Mouse (Mus musculus): ENCODE data around the gene Galnt12.
"Not testable (repeated sequence)": the region's sequence is repeated elsewhere in the genome, so short reads cannot be mapped to it uniquely, and the experiment has no call there.

Galnt12 gene

DNA sequence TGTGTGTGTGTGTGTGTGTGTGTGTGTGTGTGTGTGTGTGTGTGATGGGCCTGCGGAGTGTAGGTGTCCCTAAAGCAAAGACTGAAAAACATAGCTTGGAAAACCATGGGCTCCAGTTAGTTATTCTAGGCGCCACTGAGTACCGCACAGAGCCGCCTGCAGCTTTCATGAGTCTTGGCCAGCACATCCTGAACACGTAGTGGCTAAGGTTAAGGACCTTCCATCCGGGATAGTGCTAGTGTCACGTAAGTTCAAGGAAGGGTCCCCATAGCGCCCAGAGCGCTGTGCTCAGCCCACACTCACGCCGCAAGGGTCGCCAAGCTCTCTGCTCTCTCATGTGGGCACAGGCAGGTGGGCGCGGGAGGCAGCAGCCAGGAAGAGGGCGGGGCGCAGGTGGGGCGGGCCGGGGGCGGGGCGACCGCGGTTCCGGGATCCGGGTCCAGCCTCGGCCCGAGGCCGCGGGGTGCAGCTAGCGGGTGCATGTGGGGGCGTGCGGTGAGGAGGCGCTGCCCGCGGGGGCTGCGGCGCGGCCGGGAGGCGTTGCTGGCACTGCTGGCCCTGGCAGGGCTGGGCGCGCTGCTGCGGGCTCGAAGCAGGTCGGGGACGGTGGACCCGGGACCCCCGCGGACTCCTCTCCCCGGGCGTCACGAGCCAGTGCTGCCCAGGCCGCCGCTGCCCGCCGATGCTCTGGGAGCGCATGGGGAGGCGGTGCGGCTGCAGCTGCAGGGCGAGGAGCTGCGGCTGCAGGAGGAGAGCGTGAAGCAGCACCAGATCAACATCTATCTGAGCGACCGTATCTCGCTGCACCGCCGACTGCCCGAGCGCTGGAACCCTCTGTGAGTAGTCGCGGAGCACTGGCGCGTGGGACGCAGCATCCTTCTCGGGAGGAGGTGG, at the start of gene Galnt12:
TSS of gene Galnt12 (plus strand) at position 417 of the 894 bp plus-strand sequence.
- in situ Hi-C loops (cut with MboI, MseI) = loop anchor here (10.0 kb wide), 1 partner anchor 1317 kb away; no protein-coding TSS in a partner anchor

GRCm38 (mm10) chr4:47043866-47044265, 47.8 kb upstream of the Galnt12 start:
- in situ Hi-C loops (cut with MboI, MseI) = no loop called here

DNA sequence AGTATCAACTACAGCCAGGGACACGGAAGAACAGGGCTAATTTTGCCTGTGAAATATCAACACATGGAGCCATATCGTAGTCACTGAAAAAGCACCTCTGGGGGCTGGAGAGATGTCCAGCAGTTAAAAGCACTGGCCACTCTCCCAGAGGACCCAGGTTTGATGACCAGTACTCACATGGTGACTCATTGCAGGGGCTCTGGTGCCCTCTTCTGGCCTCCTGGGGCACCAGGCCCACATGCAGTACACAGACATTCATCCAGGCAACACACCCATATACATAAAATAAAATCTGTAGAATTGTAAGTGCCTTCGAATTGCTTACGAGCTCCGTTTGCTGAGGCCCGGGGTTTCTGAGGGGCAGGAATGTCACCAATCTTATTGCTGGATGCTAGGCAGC, 44.7 kb upstream of the Galnt12 start:
- in situ Hi-C loops (cut with MboI, MseI) = loop anchor here (5.0 kb wide), 1 partner anchor 430 kb away; no protein-coding TSS in a partner anchor

GRCm38 (mm10) chr4:47047765-47048164, 43.9 kb upstream of the Galnt12 start:
- in situ Hi-C loops (cut with MboI, MseI) = loop anchor here (5.0 kb wide), 1 partner anchor 430 kb away; no protein-coding TSS in a partner anchor

DNA sequence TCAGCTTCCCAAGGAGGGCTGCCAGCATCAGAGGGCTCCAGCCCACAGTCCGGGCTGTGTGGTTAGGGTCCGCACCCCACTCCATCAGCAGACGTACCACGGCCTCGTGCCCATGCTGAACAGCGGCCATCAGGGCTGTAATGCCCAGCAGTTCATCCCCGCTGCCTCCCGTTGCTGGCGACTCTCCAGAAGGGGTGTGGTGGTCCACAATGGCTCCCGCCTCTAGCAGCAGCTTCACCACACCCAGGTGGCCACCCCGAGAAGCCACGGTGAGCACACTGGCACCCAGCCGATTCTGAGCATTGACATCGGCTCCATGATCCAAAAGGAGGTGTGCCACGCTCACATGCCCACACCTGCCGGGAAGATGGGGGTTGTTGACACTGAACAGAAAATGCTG, 42.5 kb upstream of the Galnt12 start:
- in situ Hi-C loops (cut with MboI, MseI) = loop anchor here (5.0 kb wide), 1 partner anchor 432 kb away; no protein-coding TSS in a partner anchor

DNA sequence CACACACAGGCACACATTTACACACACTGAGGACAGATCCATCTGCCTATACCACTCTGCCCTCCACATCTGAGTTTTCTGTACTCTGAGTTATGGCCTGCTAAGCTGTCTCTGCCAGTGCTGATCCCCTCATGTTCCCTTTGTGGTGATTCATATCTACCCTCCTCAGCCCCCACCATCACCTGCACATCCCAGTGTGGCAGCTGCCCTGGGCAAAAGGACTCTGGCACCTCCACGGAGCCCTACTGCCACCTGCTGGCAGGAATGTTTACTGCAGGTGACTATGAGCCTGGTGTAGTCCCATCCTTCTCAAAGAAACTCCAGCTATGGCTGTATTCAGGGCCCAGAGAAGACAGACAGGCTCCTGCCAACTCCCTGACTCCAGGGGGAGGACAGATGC, 41.5 kb upstream of the Galnt12 start:
- in situ Hi-C loops (cut with MboI, MseI) = no loop called here

- in situ Hi-C loops (cut with MboI, MseI) = no loop called here
These were observed 40.9 kb upstream of the Galnt12 start for GRCm38 (mm10) chr4:47050642-47051381.

GRCm38 (mm10) chr4:47051905-47052304, 39.8 kb upstream of the Galnt12 start:
- in situ Hi-C loops (cut with MboI, MseI) = no loop called here

- in situ Hi-C loops (cut with MboI, MseI) = not testable (repeated sequence)
These were observed 36.5 kb upstream of the Galnt12 start for GRCm38 (mm10) chr4:47055170-47055569.

DNA sequence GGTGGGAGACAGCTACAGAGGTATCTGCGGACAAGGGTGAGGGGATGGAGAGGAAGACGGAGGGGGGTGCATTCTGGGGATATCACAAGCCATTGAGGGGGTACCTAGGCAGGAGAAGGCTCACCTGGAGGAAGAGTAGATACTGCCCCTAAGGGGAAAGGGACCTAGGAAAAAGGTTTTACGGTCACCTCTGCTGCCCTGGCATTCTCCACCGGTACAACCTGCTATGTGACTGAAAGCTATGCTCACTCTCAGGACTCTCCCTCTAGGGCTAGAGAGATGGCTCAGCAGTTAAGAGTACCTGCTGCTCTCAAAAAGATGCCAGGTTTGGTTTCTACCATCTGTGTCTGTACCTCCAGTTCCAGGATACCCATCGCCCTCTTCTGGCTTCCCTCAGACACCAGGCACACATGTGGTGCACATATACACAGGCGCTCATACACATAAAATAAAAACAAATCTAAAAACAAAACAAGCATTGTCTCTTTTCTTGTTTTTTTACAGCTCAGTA, 36.1 kb upstream of the Galnt12 start:
- in situ Hi-C loops (cut with MboI, MseI) = no loop called here

DNA sequence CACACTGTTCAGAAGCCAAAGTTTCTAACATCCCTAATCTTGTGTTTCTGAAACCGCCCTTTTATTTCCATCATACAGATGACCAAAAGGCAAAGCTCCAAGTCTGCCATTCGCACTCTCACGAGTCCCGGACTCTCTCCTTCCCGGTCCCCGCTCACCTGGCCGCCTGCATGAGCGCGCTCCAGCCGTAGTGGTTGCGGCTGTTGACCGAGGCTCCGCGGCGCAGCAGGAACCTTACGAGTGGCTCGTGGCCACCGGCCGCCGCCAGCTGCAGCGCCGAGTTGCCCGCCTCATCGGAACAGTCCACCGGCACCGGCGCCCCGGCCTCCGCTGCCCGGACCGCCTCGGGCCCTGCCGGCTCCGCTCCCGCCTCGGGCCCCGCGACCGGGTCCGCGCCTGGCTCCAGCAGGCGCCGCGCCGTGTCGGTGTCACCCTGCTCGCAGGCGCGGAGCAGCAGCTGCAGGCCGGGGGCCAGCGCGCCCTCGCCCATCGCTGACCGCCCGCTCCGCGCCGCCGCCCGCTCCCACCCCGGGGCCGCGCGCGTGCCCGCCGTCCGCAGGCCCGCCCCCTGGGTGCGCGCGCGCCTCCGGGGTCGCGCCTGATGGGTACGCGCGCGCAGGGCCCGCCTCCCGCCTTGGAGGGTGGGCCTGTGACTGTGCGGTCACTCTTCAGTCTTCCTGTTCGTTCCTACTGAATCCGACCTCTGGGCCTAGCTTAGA, 34.8 kb upstream of the Galnt12 start, which contains the start of gene Anks6:
TSS of gene Anks6 (minus strand) at position 637 of the 719 bp plus-strand sequence.
- in situ Hi-C loops (cut with MboI, MseI) = no loop called here

DNA sequence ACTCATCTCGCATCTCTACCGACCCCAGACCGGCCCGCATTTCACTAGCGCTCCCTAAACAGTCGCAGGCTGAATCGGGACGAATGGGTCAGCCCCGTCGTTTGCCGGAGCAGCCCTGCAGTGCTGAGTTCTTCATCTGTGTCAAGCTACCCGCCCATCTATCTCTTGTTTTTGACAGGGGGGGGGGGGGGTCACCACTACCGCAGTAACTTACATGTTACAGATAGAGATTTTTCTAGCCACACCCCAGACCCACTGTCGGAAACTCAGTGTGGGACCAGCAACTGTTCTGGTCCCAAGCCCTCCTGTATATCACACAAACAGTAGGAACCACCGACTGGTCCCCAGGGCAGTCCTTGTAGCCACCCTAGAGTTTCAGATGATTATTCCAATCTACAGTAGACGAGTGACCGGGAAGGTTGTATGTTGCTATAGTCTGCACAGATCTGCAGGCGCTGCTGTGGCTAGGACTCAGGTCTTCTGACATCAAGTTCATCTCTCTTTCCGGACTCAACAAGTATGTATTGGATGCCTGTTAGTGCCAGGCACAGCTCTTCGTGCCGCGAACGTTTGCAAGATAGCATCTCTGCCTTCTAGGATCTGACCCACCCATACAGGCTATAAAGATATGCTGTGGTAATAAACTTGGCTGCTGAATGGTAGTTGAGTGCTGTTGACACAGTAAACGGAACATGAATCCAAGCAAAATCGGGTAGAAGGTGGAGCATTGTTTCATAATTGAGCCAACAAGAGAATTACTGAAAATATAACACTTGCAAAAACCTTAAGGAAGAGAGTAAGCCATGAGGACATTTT, 34.0 kb upstream of the Galnt12 start:
- in situ Hi-C loops (cut with MboI, MseI) = no loop called here

- in situ Hi-C loops (cut with MboI, MseI) = no loop called here
These were observed 30.8 kb upstream of the Galnt12 start for GRCm38 (mm10) chr4:47060900-47061299.

DNA sequence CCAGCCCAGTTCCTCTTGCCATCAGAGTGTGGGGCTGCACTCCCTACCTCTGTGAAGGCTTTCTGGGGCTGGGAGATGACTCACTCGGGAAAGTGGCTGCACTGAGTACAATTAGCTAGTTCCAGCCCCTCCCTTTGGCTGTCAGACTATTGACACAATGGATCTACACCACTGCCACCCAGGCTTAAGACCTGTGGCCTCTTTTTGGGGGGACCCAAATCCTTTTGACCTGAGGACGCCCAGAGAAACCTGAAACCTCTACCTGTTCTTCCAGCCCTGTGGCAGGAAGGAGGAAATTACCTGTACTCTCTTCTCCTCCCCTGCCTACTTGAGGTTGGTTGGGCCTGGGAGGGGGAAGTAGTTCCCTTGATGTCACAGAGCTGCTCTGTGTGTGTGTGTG, 16.7 kb upstream of the Galnt12 start:
- in situ Hi-C loops (cut with MboI, MseI) = no loop called here

DNA sequence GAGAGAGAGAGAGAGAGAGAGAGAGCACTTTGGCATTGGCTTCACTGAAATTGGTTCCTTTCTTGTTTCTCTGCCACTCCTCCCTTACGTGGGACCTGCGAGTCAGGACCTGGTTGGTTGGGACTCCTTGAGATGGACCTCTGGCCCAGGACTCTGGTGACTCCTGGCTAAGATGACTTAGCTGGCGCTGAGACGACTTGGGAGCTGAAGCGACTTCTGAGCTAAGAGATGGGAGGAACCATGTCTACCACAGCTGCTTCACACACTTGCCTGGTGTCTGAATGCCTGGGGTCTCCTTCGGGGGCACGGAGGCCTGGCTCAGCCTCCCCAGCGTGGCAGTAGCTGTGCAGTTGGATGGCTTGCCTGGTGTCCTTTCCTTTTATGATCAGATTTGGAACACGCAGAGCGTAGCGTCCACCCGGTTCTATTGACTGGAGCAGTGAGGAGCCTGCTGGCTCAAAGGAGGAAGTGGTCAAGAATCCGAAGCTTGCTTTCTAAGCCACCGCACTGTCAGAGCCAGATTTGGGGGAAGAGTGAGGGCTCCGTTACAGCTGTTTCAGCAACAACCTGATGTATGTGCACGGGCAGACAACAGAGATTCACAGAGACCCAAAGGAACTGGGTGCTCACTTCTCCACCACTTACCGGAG, 11.6 kb upstream of the Galnt12 start:
- in situ Hi-C loops (cut with MboI, MseI) = no loop called here

GRCm38 (mm10) chr4:47080647-47081010, 11.1 kb upstream of the Galnt12 start:
- in situ Hi-C loops (cut with MboI, MseI) = no loop called here

DNA sequence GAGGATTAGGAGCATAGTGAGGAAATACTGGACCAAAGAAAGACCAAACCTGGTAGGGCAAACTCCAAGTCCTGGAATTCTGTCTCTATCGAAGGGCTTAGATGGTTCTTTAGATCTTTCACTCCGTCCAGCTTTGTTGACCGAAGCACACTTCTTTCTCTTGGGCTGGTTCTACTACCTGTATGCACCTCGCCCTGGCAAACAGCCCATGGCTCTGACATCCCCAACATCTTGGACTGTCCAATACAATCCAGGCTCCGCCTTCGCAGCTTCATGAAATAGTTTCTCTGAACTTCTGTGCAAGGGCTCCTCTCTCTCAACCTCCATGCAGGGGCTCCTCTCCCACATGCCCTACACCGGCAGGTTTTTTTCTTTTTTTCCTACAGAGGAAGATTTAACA, 7.9 kb upstream of the Galnt12 start:
- in situ Hi-C loops (cut with MboI, MseI) = no loop called here

DNA sequence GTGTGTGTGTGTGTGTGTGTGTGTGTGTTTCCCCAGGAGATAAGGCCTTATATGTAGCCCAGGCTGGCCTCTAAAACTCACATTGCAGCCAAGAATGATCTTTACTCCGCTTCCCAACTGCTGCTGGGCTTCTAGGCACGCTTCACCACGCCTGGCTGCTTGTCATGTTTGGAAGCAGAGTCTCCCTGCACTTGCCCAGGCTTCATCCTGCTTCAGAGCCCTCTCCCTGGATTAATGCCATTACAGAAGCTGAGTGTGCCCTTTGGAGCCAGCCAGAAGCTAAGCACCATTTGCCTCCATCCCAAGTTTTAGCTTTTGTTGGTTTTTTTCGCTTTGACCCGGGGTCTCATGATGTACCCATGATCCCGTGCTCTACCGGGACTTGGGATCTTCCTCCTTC, 3.0 kb upstream of the Galnt12 start:
- in situ Hi-C loops (cut with MboI, MseI) = no loop called here

- in situ Hi-C loops (cut with MboI, MseI) = loop anchor here (10.0 kb wide), 1 partner anchor 1318 kb away; no protein-coding TSS in a partner anchor
These were observed 795 bp downstream of the Galnt12 start for GRCm38 (mm10) chr4:47092387-47093021.

GRCm38 (mm10) chr4:47093161-47093560, 1.5 kb downstream of the Galnt12 start:
- in situ Hi-C loops (cut with MboI, MseI) = loop anchor here (10.0 kb wide), 1 partner anchor 1318 kb away; no protein-coding TSS in a partner anchor

Data from T-helper 1 cell (primary cell).